Mouse (Mus musculus) lung, postnatal 0 days (tissue): ENCODE data around the gene Atg3.
A peak's percentile ranks its signal among the peaks of the same experiment; 100 is the strongest.

Source experiments
- CTCF ChIP-seq: IDR thresholded peaks from 2 replicates; pipeline ENCODE4 v1.5.1; 2016; ENCODE audit warnings: antibody characterized with exemption, mild to moderate bottlenecking
- EP300 ChIP-seq: IDR thresholded peaks from 2 replicates; pipeline ENCODE4 v1.6.1; 2016; ENCODE audit warnings: antibody characterized with exemption, mild to moderate bottlenecking, control low read depth

GRCm38 (mm10) chr16:45141711-45142110 lies 16.9 kb upstream of the Atg3 start:
- no peak for TF ChIP-seq EP300
- TF ChIP-seq CTCF: peak; percentile 41
